Mouse (Mus musculus) cerebellum, adult 2 months (tissue): ENCODE results near the gene Dntt. TPM values are rescaled to one million over a fixed set of nuclear protein-coding genes. Genes with fewer than 3 reads are reported as not detected.
A peak's percentile ranks its signal among the peaks of the same experiment; 100 is the strongest.

ENCODE experiments used
- DNase-seq, 2 experiments: peaks; one replicate each; pipeline ENCODE4 v3.0.0; 2021
- H3K27ac ChIP-seq: fragments of 200-500 bp; 2 replicates; pipeline ENCODE4 v1.5.1; 2012; ENCODE audit warnings: low read length, control low read depth, inconsistent platforms; ENCODE audit not compliant: insufficient read depth
- H3K27me3 ChIP-seq: fragments of 200-500 bp; 2 replicates; pipeline ENCODE4 v1.6.1; 2012; ENCODE audit warnings: inconsistent platforms, mild to moderate bottlenecking, low read length, moderate library complexity; ENCODE audit not compliant: control insufficient read depth, insufficient read depth
- H3K4me1 ChIP-seq: fragments of 200-500 bp; 2 replicates; pipeline ENCODE4 v1.6.1; 2011; ENCODE audit warnings: low read length; ENCODE audit not compliant: control insufficient read depth, insufficient read depth
- H3K4me3 ChIP-seq: fragments of 200-500 bp; replicated peaks from 2 replicates; pipeline ENCODE3; 2011; ENCODE audit warnings: mild to moderate bottlenecking, low read depth, low read length, control low read depth; ENCODE audit not compliant: insufficient read depth
- CTCF ChIP-seq: fragments of 200-500 bp; IDR thresholded peaks from 2 replicates; pipeline ENCODE4 v1.5.1; 2011; ENCODE audit warnings: low read depth, mild to moderate bottlenecking, control low read depth, low read length, moderate library complexity, borderline replicate concordance; ENCODE audit not compliant: insufficient read depth
- POLR2A ChIP-seq: fragments of 200-500 bp; IDR thresholded peaks from 2 replicates; pipeline ENCODE4 v1.6.1; 2011; ENCODE audit warnings: low read length, control low read depth, borderline replicate concordance; ENCODE audit not compliant: insufficient read depth
- WGBS: fragments of 180-500 bp; shearing (Covaris S2); methylation state at CpG from one replicate; pipeline ENCODE4 v1.1.7; 2018; 5-methylcytosine and 5-hydroxymethylcytosine counted together
- polyA plus RNA-seq: library from polyadenylated mRNA; depleted of rRNA; stranded (reverse); fragments of >200 nt; gene quantifications from 2 replicates; pipeline ENCODE4 v1.2.3, GENCODE M21; 2012; rRNA removed

Dntt gene
- polyA plus RNA-seq, 1 experiment = not detected

DNA sequence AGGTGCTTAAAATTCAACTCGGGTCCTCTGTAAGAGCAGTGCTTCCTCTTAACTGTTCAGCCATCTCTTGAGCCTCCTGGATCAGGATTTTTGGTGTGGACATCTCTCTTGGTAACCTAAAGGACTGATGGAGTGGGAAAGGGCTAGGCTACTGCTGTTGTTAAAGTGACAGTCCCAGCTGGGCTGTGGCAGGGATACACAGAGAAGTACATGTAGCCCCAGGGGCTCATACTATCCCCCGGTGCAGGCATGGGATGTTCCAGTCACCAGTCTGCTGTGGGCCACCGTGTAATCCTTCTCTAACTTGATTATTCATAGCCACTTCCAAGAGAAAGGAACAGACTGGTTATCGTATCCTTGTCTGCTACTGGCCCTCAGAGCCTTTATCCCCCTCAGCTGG, 68.0 kb downstream of the Dntt start:
- H3K4me1 ChIP-seq = peaks cover 9% of the 10 kb centered on the region
- TF ChIP-seq POLR2A = no peak
- TF ChIP-seq CTCF = no peak
- H3K4me3 ChIP-seq = no peak overlapping the region
- no peaks in the 10 kb centered on the region; the same call in 1 of the 2 replicates for H3K27me3 ChIP-seq
- DNase-seq = no peak
- WGBS = 35% methylated on average over 4 of the region's 4 CpGs
- H3K27ac ChIP-seq = no peak overlapping the region

- Histone ChIP-seq H3K4me3 (no peak overlapping the region), H3K27ac (no peak overlapping the region), H3K27me3 (no peaks in the 10 kb centered on the region; the same call in 1 of the 2 replicates), H3K4me1 (peaks cover 15% of the 10 kb centered on the region)
- TF ChIP-seq CTCF (no peak), POLR2A (no peak)
- DNase-seq = peak; percentile 54 to 71
- WGBS = 6% methylated on average over 7 of the region's 7 CpGs
Observed at GRCm38 (mm10) chr19:41100863-41101262, 71.8 kb downstream of the Dntt start.

DNA sequence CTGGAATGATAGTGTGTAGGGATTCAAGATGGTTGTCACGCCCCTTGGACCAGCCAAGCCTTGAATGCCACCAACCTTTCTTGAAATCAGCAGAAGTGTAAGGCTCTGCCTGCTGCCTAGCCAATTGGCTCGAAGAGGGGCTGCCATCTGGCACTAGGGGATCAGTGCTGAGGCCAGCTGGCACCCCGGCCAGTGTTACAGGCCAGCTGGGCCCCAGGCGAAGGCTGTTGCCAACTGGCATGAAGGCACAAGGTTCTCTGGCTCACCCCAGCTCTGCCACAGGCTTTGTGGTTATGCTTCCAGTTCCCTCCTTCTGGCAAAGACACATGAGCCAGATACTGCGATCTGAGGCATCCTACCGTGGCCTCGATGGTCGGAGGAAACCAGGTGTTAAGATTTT, 72.3 kb downstream of the Dntt start:
- TF ChIP-seq POLR2A (no peak), CTCF (no peak)
- H3K27me3 ChIP-seq = no peaks in the 10 kb centered on the region; the same call in 1 of the 2 replicates
- peaks cover 15% of the 10 kb centered on the region for H3K4me1 ChIP-seq
- WGBS = 7% methylated on average over 8 of the region's 8 CpGs
- H3K4me3 ChIP-seq = no peak overlapping the region
- no peak overlapping the region for H3K27ac ChIP-seq
- DNase-seq = peak; percentile 97 to 98

DNA sequence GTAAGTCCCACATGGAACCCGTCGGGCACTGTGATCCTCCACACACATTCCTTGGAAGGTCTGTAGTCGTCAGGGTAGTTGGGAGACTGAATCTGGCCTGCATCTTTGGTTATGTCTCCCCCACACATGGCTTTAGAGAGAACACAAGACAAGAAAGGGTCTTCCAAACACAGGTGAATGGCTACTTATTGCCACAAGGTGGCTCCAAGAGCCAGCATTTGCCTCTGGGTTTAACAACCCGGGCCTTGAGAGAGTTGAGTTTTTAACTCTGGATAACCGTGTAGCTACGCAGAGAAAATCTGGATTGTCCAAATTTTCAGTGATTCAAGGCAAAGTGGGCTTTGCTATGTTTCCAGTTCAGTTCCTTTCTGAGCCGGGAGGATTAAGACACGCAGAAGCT, 75.8 kb downstream of the Dntt start:
- Histone ChIP-seq H3K4me1 (peaks cover 18% of the 10 kb centered on the region), H3K27ac (no peak overlapping the region), H3K27me3 (no peaks in the 10 kb centered on the region; the same call in 1 of the 2 replicates), H3K4me3 (no peak overlapping the region)
- WGBS = 38% methylated on average over 8 of the region's 8 CpGs
- DNase-seq = no peak
- TF ChIP-seq CTCF = peak; percentile 56
- no peak for TF ChIP-seq POLR2A

DNA sequence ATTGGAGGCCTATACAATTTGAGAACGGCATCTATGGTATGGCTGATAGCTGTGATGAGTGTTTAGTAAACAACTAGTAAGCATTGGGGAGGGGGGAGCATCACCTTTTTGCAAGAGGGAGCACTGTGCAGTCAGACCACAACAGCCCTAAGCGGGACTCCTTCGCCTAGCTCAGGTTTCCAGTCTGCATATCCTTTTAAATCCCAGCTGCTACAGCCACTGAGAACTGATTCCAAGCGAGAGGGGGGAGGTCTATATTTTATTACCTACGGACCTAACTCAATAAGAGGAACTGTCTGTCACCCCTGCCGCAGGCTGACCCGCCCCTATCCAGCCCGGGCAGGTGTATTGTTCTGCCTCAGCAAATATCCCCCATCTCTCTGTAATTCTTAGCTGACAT, 78.5 kb downstream of the Dntt start:
- H3K27me3 ChIP-seq = no peaks in the 10 kb centered on the region; the same call in 1 of the 2 replicates
- 81% methylated on average over 8 of the region's 8 CpGs for WGBS
- no peak for DNase-seq
- H3K4me1 ChIP-seq = peaks cover 12% of the 10 kb centered on the region
- H3K4me3 ChIP-seq = no peak overlapping the region
- no peak overlapping the region for H3K27ac ChIP-seq
- TF ChIP-seq CTCF = no peak
- TF ChIP-seq POLR2A = no peak

DNA sequence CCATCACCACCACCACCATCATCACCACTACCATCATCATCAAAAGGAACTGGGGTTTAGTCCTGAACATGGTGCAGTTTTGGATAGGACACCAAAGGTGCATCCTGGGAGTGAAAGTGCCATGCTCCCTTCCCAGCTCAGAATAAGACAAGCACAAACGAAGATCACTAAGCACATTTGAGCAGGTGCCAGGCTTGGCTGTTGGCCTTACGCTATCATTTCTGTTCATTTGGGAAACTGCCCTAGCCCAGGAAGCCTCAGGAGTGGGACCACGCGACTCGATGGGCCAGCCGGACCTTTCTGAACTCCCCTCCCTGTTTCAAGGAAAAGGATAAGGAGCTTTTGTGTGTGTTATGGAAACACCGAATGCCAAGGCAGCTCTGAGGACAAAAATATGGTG, 79.6 kb downstream of the Dntt start:
- H3K27ac ChIP-seq = no peak overlapping the region
- no peak overlapping the region for H3K4me3 ChIP-seq
- H3K4me1 ChIP-seq = peaks cover 10% of the 10 kb centered on the region
- 15% methylated on average over 7 of the region's 7 CpGs for WGBS
- no peak for TF ChIP-seq POLR2A
- no peak for TF ChIP-seq CTCF
- no peaks in the 10 kb centered on the region; the same call in 1 of the 2 replicates for H3K27me3 ChIP-seq
- no peak for DNase-seq

Other genes with a start within 250 kb of the Dntt start
- gene Ccnj, start 198.0 kb upstream of the Dntt start, polyA plus RNA-seq = 8.4 and 8.7 TPM in 2 replicates
- 4.7 and 5.2 TPM in 2 replicates for gene Zfp518a, start 134.6 kb upstream of the Dntt start, polyA plus RNA-seq
- gene Blnk, start 34.7 kb upstream of the Dntt start, polyA plus RNA-seq = 0.92 and 1.1 TPM in 2 replicates
- 38.2 and 46.0 TPM in 2 replicates for gene Opalin, start 47.8 kb downstream of the Dntt start, polyA plus RNA-seq
- 0.90 and 1.0 TPM in 2 replicates for gene Tll2, start 177.6 kb downstream of the Dntt start, polyA plus RNA-seq
- gene Tm9sf3, start 234.7 kb downstream of the Dntt start, polyA plus RNA-seq = 87.4 and 92.8 TPM in 2 replicates